Mouse (Mus musculus) frontal cortex, postnatal 25 days (tissue): ENCODE results near the gene Gm45140.

ENCODE experiments used
- DNase-seq, 2 experiments: peaks; one replicate each; pipeline ENCODE4 v3.0.0; 2022; ENCODE audit warnings: low spot score in 2 of 2

Gene Gm45140

DNA sequence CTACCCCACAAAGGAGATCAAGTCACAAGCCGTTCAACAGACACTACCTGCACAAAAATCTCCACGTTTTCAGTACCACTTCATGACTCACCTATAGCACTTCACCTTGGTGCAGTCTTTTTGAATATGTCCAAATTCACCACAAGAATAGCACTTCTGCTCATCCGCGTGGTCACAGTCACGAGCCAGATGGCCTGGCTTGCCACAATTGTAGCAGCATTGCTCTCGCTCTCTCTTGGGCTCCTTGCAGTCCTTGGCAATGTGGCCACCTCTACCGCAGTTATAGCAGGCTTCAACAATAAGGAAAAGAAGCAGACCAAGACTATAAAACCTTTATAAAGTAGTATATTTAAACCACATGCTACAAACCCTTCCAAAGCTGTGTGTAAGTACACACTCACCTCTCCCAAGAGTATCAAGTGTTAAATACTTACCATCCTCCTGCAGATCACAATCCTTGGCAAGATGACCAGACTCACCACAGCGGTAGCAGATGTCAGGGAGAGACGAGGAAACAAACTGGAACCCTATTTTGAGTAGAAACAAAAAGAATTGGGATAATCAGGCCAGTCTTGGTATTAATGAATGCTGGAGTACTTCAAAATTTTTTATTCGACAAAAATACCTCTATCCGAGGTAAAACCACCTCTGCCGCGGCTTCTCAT, 9.6 kb upstream of the Gm45140 start:
- DNase-seq: no peak

DNA sequence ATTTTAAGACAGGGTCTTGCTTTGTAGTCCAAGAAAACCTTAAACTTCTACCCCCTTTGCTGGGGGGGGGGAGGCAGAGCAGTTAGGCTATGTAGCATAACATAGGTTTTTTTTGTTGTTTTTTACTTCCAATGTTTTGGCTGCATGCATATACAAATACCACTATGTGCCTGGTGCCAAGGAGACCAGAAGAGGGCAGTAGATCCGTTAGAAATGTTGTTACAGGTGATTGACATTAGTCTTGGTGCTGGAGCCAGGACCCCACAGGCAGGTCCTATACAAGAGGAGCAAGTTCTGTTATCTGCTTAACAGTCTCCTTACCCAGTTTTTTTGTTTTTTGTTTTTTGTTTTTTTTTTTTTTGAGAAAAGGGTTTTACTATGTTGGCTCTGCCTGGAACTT, 6.7 kb upstream of the Gm45140 start:
- no peak for DNase-seq

DNA sequence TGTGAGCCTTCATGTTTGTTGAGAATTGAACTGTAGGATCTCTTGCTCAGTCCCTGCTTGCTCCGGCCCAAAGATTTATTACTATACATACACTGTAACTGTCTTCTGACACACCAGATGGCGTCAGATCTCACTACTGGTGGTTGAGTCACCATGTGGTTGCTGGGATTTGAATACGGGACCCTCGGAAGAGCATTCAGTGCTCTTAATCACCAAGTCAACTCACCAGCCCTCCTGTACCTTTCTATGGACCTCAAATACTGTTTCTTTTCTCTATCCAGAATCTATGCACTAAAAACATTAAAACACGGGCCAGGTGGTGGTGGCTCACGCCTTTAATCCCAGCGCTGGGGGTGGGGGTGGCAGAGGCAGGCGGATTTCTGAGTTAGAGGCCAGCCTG, 6.0 kb upstream of the Gm45140 start:
- no peak for DNase-seq

DNA sequence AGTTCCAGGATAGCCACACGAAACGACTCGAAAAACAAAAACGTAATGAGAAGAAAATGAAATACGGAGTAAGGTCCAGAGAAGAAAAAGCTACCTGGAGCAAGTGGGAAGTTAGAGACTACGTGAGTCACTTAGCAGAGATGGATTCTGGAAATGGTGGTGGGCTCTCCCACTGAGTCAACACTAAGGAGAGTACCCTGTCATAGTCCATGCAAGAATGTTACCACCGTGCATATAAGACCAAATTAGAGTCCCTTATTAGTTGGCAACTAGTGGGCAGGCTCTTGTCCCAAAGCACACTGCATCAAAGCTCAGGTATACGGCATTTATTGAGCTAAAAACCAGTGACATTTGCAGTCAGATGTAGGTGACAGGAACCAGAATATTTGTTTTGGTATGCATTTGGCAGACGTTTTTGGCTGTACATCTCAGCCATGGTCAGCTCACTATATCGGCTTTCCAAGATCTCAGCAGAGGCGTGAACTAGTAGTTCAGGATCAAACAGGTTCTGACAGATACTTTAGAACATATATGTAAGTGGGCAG, 4.3 kb upstream of the Gm45140 start:
- DNase-seq: no peak

DNA sequence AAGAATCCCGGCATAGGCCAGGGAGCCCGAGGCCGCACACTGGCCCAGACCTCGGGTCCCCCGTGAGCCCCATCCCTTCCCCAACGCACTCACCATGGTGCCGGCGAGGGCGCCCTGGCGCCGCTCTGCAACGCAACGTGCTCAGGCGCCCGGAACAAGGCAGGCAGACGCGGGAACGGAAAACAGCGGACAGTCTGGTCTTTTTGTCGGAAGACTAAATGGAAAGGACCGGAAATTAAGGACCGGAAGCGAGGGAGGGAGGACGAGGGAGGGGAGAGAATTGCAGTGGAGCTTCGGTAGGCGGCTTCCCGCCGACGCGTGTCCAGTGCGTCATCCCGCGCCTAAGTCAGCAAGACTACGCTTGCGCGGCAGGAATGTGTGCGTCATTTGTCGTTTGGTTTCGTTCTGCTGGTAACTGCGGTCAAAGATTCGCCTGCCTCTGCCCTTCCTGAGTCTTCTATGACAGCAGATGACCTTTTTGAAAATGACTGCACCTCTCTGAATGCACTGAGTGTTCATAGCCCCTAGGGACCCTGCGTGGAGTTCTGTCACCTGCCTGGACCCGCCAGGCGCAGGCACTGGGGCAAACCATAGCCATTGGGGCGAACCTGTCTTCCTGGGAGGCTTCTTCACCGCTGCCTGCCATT, 3.1 kb upstream of the Gm45140 start, which contains the start of gene Isy1:
Gene Isy1 (minus strand): TSS at position 248 of the 647 bp plus-strand sequence.
- DNase-seq: peak; percentile 91 to 95

DNA sequence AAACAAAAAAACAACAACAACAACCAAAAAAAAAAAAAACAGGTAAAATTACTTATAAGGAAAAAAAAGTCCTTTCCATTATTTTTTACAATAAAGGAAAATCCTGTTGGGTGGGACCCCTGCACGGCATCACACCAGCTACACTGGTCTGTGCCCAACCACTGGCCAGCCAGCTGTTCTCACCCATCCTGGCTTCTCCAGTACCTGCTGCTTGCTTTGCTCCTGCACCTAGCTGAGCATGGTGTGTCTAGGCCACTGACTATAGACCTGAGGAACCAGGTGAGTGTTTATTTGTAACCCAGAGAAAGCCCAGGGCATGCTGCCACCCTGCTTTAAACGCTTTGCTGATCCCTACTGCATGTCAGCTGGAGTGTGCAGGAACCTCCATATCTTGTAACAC, 15.2 kb downstream of the Gm45140 start:
- DNase-seq: no peak

DNA sequence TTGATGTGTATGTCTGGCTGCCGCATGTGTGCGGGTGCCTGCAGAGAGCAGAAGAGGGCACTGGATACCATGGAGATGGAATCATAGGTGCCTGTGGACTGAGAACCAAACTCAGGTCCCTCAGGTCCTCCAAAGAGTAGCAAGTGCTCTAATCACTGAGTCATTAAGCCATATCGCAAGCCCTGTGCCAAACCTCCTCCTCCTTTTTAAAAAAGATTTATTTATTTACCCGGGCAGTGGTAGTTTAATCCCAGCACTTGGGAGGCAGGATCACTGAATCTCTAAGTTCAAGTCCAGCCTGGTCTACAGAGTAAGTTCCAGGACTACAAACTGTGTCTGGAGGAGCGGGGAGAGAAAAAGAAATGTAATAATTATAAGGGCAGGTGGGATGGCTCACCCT, 21.1 kb downstream of the Gm45140 start:
- no peak for DNase-seq

DNA sequence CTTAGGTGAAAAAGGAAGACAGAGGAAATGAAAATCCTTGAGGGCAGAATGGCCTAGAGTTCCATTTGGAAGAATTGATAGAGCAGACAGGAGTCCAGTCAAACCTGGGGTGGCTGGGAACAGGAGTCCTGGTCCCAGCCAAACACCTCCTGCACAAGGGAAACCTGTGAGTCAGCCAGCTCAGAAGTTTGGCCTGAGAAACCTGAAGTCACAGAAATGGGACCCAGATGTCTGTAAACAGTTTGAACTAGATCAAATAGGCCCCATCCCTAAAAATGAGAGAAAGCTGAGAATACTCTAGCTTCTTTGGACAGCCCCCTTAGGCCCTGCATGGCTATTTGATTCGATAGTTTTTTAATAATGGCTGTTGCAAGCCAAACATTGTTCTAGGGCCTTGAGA, 22.9 kb downstream of the Gm45140 start:
- no peak for DNase-seq

DNA sequence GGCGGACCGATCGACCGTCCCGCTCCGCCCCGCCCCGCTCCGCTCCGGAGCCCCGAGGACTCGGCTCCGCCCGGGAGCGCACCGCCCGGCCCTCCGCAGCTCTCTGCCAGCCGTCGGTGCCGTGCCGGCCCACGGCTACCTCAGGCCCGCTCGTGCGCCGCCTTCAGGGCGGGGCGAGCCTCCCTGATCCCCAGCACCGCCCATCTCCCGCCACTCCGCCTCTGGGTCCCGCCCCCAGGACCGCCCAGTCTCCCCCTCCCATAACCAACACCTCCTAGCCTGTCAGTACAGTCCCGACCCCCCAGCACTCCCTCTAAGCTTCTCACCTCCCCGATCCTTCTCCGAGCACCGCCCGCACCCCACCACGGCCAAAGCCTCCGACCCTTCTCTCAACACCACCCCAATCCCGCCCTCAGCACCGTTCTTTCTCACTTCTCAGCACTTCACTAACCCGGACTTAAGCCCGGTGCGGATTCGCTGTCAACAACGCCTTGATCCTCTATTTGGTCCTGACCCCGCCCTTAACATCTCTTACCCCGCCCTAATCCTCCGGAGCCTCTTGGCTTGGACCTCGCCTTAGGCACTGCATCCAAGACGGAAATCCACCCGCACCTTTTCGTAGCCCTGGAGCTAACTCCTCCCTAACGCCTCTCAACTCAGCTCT, 23.8 kb downstream of the Gm45140 start, which contains the start of gene Rab43:
Gene Rab43 (minus strand): TSS at position 490 of the 664 bp plus-strand sequence.
- peak; percentile 65 to 81 for DNase-seq

DNA sequence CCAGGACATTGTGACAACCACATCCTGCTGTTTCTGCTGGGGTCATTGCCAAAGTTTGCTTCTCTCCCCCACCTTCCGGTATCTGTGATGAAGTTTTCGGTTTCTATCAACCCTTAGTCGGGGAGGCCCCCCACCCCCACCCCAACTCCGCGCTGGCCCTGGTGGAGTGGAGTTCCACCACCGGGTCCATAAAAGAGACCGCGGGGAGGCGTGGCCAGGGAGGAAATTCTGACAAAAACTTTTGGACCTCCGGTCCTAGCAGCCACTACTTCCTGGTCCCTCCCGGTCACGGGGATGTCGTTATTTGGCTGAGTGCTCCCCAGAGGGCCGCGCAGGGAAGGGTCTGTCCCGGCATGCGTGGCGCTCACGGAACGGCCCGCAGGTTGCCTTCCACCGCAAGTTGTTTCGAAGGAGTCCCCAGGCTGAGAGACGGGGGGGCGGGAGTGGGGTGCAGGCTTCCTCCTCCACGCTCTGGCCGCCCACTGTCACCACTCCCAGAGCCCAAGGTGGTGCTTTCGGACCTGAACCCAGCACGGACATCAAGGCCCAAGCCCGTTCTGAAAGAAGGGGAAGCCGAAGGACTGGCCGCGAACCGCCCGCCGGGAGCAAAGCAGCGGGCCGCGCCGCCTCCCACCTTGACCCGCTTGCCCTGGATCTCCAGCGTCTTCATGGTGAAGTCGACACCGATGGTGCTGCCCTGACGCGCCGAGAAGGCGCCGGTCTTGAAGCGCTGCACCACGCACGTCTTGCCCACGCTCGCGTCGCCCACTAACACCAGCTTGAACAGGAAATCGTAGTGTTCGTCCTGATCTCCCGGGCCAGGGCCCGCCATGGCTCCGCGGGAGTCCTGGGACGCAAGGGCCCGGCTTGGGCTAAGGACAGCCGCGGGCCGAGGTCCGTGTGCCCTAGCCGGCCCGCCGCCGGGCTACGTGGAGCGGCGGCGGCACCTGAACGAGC, 24.6 kb downstream of the Gm45140 start:
- DNase-seq: peak in 1 of 2 experiments; percentile 16

DNA sequence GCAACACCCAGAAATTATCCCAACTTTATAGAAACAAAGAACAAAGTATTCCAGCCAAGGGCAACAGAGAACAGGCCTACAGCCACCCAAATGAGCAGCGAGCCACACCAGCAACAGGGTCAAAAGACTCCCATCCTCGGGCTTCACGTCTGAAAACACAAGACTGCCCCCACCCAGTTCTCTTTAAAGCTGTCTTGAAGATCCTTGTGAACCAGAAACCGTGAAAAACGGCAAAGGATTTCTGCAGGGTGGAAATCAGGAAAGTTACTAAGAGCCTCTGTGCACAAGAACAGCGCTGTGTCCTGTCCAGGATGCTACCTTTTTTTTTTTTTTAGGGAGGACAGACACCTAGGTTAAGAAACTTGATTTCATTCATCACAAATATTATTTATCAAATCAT, 25.3 kb downstream of the Gm45140 start:
- DNase-seq: no peak

DNA sequence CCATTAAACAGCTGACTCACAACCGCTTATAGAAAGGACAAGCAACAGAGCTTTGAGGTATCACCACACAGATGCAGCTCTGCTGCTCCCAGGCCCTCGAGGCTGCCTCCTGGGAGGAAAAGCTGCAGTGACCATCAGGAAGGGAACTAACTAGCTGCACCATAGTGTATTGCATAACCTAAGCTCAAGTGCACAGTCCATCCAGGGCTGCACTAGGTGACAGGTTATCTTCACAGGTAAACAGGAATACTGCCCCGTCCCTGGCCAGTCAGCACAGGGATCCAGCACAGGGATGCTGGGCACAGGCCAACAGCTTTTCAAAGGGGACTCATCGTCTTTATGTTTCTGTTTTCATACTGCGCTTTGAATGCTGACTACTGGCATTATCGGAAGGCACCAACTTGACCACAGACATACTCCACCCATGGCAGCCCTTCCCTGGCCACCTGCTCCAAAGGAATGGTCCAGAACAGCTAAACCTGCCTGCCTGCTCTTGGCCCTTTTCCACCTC, 25.9 kb downstream of the Gm45140 start:
- DNase-seq: no peak

DNA sequence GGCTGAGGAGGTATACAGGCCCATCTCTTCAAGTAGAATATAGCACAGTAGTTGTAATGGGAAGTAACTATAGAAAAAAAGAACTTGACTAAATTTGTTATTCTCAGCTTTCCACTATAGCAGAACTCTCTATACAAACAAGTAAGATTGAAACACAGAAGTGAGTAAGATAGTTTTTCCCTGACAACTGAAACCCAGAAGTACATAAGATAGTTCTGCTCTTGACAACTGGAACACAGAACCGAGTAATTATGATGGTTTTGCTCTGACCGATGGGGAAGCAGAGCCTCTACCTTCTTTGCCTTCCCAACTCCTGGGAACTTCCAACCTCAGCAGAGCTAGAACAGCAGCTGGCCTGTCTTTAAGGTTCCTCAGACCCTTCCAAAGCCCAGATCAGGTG, 26.5 kb downstream of the Gm45140 start:
- DNase-seq: no peak

DNA sequence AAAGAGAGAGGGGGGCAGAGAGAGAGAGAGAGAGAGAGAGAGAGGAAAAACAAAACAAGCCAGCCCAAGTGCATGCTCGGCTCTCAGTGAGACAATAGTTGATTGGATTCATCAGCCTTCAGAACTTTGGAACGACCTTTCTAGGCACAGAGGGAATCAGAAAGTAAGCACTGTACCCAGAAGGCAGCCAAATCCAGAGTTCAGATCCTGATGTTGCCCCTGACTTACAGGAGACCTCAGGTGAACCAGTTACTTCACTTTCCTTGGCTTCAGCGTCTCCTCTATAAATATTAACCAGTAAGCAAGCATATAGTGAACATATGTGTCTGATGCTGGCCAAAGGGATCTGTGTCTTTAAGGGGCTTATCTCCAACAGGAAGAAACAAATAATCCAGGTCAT, 27.1 kb downstream of the Gm45140 start:
- DNase-seq: no peak

DNA sequence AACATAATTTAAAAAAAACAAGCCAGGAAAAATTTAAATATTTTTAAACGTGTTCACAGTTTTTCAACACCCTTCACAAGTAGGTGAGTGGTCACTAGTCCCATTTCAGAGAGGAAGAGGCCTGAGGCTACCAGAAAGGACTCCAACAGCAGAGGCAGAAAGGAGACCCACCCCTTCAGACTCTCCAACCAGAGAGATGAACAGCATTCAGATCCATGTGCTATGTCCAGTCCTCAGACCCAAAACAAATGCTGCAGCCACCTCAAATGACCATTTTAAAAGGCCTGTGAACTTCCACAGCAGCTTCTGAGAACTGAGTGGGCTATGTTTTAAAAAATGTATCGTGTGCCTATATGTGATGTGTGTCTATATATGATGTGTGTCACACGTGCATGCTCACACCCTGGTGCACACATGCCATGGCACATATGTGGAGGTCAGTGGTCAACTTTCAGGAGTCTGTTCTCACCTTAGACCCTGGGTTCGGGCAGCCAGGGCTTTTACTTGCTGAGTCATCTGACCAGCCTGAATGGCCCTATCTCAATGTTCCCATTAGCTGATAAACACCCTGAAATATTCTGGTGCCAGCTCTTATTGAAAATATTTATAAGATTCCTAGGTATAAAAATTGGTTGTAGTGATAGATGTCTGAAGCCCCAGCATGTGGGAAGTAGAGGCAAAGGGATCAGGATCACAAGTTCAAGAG, 27.7 kb downstream of the Gm45140 start:
- no peak for DNase-seq

DNA sequence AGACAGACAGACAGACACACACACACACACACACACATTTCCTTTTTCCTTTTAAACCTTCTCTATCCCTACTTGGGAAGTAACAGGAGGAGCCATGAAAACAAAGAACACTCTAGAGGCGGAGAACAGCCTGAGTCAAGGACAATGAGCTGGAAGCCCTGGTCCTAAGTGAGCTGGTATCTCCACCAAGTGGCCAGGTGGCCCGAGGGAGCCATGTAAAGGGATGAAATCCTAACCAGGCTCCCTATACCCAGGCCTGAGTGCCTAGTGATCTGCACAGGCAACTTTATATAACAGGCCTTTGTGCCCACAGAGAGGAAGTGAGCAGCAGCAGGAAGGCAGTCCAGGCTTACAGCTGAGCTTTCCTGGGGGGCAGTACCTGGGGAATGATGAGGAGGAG, 28.7 kb downstream of the Gm45140 start:
- no peak for DNase-seq

DNA sequence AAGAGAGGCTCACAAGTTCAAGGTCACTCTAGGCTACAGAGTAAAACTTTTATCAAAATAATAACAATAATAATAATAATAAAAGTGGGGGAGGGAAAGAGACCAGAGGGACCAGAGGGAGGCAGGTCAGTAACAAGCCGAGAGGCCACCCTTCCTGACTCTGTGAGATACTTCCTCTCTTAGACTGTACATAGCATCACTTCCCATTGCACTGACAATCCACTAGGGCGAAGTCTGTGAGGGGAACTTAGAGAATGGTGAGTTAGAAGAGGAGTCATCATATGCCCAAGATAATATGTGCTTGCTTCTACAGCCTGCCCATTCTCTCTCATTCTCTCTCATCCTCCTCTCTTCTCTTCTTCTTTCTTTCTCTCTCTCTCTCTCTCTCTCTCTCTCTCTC, 29.6 kb downstream of the Gm45140 start:
- no peak for DNase-seq

DNA sequence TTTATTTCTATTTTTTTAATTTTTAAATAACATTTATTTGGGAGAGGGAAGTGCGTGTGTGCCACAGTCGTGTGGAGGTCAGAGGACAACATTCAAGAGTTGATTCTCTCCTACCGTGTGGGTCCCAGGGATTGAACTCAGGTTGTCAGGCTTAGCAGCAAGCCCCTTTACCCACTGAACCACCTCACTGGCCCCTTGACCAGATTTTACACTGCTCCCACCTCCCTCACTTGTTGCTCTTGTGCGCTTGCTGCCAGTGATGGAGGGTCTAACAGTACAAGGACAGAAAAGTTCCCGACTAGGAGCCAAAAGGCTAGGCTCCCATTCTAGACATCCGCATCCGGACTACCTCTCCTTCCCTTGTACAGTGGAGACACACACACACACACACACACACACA, 30.1 kb downstream of the Gm45140 start:
- no peak for DNase-seq

DNA sequence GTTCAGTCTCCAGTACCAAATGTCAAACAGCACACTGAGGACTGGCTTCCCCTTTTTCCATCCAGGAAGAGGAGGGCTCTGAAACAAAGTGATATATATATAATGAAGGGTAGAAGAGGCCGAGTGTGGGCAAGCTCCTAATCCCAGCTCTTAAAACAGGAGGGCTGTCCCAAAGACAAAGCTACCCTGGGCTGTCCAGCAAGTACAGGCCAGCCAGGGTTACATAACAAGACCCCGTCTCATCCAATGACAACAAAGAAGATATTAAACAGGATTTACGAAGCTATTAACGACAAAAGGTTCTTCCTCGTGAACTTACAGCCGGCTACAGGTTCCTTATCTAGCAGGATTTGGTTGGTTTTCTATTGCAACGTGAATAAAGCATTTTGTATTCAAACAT, 30.7 kb downstream of the Gm45140 start:
- no peak for DNase-seq

DNA sequence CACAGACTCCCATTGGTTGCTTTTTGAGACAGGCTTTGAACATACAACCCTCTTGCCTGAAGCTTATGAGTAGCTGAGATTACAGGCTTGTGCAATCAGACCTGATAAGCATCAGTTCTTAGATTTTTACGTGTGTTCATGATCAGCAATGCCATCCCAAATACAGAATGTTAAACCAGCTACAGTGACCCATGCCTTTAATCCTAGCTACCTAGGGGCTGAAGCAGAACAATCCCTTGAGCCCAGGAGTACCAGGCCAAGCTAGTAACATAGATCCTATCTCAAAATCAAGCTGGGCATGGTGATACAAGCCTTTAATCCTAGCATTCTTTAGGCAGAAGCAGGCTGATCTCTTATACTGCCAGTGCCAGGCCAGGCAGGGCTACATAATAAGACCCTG, 31.6 kb downstream of the Gm45140 start:
- DNase-seq: no peak

DNA sequence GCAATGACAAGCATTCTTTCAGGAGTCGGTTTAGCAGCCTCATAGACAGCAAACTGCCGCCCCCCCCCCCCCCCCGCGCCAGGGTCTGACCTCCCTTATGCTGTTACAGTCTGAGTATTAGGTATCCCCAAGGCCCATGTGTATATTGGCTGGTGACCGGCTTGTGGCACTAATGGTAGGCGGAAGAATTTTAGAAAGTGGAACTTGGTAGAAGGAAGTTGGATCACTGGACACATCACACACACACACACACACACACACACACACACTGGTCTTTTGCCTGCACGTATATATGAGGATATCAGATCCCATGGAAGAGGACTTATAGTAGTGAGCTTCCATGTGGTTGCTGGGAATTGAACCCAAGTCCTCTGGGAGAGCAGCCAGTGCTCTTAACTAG, 33.1 kb downstream of the Gm45140 start:
- DNase-seq: no peak
